Mouse (Mus musculus) spleen, adult 18-20 months (tissue): ENCODE measurements around the gene Apol8.

Source experiments
- DNase-seq, 2 experiments: peaks; one replicate each; pipeline ENCODE4 v3.0.0; 2022; ENCODE audit warnings: mixed read lengths in 2 of 2

Apol8 gene

GRCm38 (mm10) chr15:77756848-77757247 is at the start of gene Apol8:
Apol8 (minus strand) TSS chr15:77757003.
- peak in 1 of 2 experiments; percentile 41 for DNase-seq

DNA sequence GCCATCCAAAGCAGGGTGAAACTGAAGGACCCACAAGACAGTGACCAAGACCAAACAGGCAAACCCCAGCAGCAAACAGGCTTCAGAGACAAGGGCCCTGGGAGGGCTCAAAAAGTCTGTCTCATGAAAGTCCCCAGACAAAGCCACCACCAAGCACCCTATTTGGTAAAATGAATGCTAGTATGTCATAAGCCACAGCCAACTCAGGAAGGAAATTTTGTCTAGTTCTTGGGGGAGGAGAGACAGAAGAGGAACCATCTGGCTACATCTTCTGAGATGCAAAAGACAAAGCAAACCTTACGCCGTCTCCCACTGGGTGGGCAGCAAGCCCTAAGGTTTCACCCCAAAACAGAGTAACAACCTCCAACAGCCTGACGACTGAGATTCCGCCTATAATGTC is 48.9 kb upstream of the Apol8 start:
- no peak for DNase-seq

DNA sequence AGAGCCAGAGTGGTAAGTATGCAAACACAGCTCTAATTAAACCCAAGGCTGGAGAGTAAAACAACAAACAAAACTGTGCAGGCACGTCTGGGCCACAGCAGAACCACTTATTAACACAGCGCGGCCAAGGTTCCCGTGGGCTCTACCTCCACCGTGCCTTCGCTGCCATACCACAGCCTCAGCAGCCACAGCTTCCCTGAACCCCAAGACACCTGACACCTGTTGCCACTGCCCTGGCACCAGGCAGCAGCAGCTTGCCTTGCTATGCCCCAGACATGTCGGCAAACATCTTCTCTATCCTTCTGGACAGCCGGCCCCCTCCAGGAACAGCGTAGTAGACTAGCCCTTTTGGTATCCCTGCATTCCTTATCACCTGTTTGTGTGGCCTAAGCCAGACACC is 48.1 kb upstream of the Apol8 start:
- DNase-seq, result no peak

- no peak for DNase-seq
Measured at GRCm38 (mm10) chr15:77804460-77804859, 47.7 kb upstream of the Apol8 start.

GRCm38 (mm10) chr15:77803747-77804146 is 46.9 kb upstream of the Apol8 start:
- no peak for DNase-seq

DNA sequence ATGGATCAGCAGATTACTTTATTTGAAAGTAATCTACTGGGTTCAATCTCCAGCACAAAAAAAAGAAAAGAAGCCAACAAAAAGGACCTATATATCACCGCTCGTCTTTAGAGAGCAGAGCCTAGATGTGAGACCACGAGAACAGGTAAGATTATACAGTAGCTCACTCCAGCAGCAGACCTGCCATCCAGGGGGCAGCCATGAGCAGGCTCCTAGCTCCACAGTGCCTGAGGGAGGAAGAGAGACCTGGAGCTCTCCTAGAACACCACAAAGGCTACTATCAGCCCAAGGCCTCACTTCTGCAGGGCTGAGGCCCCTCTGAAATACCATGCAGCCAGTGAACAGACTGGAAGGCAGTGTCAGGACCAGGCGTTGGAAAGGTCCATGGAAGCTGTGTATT is 46.2 kb upstream of the Apol8 start:
- no peak for DNase-seq

GRCm38 (mm10) chr15:77801188-77801587 is 44.4 kb upstream of the Apol8 start:
- DNase-seq, result no peak

- DNase-seq, result peak; percentile 56 to 61
Measured at GRCm38 (mm10) chr15:77800511-77800910, 43.7 kb upstream of the Apol8 start.

- no peak for DNase-seq
Measured at GRCm38 (mm10) chr15:77799491-77800474, 43.0 kb upstream of the Apol8 start.

- no peak for DNase-seq
Measured at GRCm38 (mm10) chr15:77798664-77799490, 42.1 kb upstream of the Apol8 start.

DNA sequence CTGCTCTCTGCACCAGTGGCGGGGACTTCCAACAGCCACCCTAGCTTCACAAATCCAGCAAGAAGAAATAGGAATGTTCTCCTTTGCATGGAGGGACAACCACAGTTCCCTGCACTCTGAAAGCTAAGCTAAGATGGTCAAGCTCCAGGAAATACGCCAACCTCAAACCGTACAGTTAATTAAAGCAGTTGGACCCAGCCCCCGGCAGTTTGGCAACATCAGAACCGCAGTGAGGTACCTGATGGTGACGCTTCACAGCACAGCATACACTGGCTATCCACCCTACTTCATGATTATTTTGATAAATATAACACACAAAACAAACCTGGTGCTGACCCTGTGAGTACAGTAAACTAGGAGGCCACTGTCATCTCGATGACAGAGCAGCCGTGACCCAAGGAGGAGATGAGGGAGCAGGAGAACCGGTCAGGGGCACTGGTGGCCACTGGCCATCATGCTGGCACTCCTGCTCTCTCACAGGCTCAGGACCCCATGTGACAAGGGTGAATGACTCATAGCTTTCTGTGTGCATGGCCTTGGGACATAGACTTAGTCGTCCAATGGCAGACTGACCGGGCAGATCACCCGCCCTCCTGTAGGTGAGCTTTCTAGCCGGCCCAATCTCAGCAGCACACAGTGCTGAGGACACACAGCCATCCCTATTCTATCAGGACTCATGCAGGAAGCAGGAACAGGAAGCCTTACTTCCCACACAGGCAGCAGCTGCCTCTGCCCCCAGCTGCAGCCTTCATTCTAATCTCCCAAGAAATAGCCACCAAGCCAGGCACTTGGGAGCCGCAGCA is 41.0 kb upstream of the Apol8 start:
- DNase-seq, result no peak

- DNase-seq, result no peak
Measured at GRCm38 (mm10) chr15:77796409-77797035, 39.7 kb upstream of the Apol8 start.

GRCm38 (mm10) chr15:77794908-77795356 is 38.1 kb upstream of the Apol8 start:
- no peak for DNase-seq

GRCm38 (mm10) chr15:77794138-77794907 is 37.5 kb upstream of the Apol8 start:
- no peak for DNase-seq

GRCm38 (mm10) chr15:77793554-77793953 is 36.8 kb upstream of the Apol8 start:
- no peak for DNase-seq

DNA sequence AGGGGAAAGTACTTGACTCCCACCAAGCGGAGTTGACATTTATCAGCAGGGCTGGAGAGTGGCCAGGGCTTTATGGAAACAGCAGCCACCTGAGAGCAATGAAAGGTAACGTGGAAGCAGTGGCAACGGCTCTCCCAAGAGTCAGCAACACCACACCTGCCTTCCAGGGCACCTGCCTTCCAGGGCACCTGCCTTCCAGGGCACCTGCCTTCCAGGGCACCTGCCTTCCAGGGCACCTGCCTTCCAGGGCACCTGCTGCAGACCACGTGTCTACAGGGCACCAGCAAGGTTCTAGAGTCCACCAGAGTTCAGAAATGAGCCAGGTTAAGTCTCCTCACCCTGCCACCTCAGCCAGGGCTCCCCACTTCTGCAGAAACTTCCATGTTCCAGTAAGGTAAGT is 36.3 kb upstream of the Apol8 start:
- no peak for DNase-seq

DNA sequence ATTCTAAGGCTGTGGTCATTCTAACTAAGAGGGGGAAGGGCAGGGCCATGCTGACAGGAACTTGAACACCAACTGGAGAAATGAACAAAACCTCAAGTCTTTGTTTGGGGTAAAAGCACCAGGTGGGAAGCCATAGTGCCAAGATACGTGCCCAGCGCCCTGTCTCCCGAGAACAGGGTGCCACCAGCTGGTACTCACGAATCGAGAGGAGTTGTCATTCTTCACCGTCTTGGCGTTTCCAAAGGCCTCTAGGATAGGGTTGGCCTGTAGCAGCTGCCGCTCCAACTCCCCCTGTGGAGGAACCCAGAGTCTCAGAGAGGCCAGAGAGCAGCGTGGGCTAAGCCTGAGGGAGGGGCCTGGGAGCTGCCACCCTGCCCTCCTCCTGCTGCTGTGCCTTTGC is 35.3 kb upstream of the Apol8 start:
- DNase-seq, result no peak

- DNase-seq, result no peak
Measured at GRCm38 (mm10) chr15:77790656-77791405, 34.0 kb upstream of the Apol8 start.

DNA sequence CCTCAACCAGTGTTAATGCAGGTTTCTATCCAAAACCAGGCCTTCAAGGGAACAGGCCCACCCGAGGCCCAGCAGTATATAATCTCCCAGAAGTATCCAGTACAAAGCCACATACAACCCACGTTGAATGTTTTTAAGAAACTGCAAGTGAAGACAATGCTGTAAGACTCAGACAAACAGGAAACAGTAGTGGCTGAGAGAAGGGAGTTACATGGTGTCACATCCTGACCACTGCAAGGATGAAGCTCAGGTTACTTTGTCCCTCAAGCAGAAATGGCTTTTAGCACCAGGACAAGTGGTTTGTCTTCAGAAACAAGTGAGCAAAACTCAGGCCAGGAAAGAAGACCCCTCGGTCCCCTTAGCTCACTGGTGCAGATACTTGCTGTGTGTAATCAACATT is 32.4 kb upstream of the Apol8 start:
- no peak for DNase-seq

GRCm38 (mm10) chr15:77788356-77788755 is 31.6 kb upstream of the Apol8 start:
- no peak for DNase-seq

- no peak for DNase-seq
Measured at GRCm38 (mm10) chr15:77785807-77786206, 29.0 kb upstream of the Apol8 start.
